Mouse (Mus musculus) heart, postnatal 0 days (tissue): ENCODE data around the gene Armc5.

Experiments
- CTCF ChIP-seq: IDR thresholded peaks from 2 replicates; pipeline ENCODE4 v1.5.1; 2016; ENCODE audit warnings: antibody characterized with exemption, control low read depth, low read depth
- EP300 ChIP-seq: IDR thresholded peaks from 2 replicates; pipeline ENCODE4 v1.6.1; 2016; ENCODE audit warnings: antibody characterized with exemption, low read depth

GRCm38 (mm10) chr7:128219952-128220351 is 17.2 kb upstream of the Armc5 start:
- TF ChIP-seq CTCF (no peak), EP300 (no peak)
